Mouse (Mus musculus): ENCODE measurements at regions not wholly inside any gene's neighbourhood (a gene's known extent, or its start where the extent isn't known, plus 50 kb on each side); places are given as distances from the start of the nearest gene placed in this dataset.

GRCm38 (mm10) chr10:10046318-10046717 lies 145.4 kb upstream of the Stxbp5 start:
- Histone ChIP-seq H3K9me3 (replicated peaks) (no peaks in the 10 kb centered on the region), H3K4me1 (no peaks in the 10 kb centered on the region), H3K9ac (no peak overlapping the region), H3K36me3 (no peaks in the 10 kb centered on the region), H3K27ac (no peak overlapping the region), H3K4me3 (replicated peaks) (no peak overlapping the region), H3K4me2 (no peak overlapping the region), H3K27me3 (no peaks in the 10 kb centered on the region)
- ATAC-seq (replicated peaks; ENCODE audit: low FRiP score), result no peak

GRCm38 (mm10) chr10:10009244-10009643 lies 108.4 kb upstream of the Stxbp5 start:
- ATAC-seq (replicated peaks; ENCODE audit: low FRiP score), result no peak
- H3K9me3 ChIP-seq (replicated peaks), result no peaks in the 10 kb centered on the region
- no peak overlapping the region for H3K27ac ChIP-seq
- H3K9ac ChIP-seq, result no peak overlapping the region
- WGBS, result 93% methylated on average over 5 of the region's 5 CpGs
- no peaks in the 10 kb centered on the region for H3K36me3 ChIP-seq
- no peak overlapping the region for H3K4me2 ChIP-seq
- no peaks in the 10 kb centered on the region for H3K27me3 ChIP-seq
- H3K4me1 ChIP-seq, result no peaks in the 10 kb centered on the region
- H3K4me3 ChIP-seq (replicated peaks), result no peak overlapping the region

GRCm38 (mm10) chr10:9998621-9999020 lies 97.7 kb upstream of the Stxbp5 start:
- H3K4me2 ChIP-seq, result no peak overlapping the region
- no peak overlapping the region for H3K9ac ChIP-seq
- no peaks in the 10 kb centered on the region for H3K4me1 ChIP-seq
- no peak for ATAC-seq (replicated peaks; ENCODE audit: low FRiP score)
- H3K4me3 ChIP-seq (replicated peaks), result no peak overlapping the region
- H3K27me3 ChIP-seq, result no peaks in the 10 kb centered on the region
- WGBS, result 89% methylated on average over 3 of the region's 3 CpGs
- no peaks in the 10 kb centered on the region for H3K9me3 ChIP-seq (replicated peaks)
- no peak overlapping the region for H3K27ac ChIP-seq
- H3K36me3 ChIP-seq, result no peaks in the 10 kb centered on the region

GRCm38 (mm10) chr10:9996211-9996610 lies 95.3 kb upstream of the Stxbp5 start:
- WGBS, result 80% methylated on average over 6 of the region's 6 CpGs
- H3K27me3 ChIP-seq, result no peaks in the 10 kb centered on the region
- H3K9ac ChIP-seq, result no peak overlapping the region
- no peak overlapping the region for H3K4me2 ChIP-seq
- no peaks in the 10 kb centered on the region for H3K4me1 ChIP-seq
- H3K36me3 ChIP-seq, result no peaks in the 10 kb centered on the region
- H3K9me3 ChIP-seq (replicated peaks), result no peaks in the 10 kb centered on the region
- ATAC-seq (replicated peaks; ENCODE audit: low FRiP score), result no peak
- H3K27ac ChIP-seq, result no peak overlapping the region
- no peak overlapping the region for H3K4me3 ChIP-seq (replicated peaks)

- ATAC-seq (replicated peaks; ENCODE audit: low FRiP score), result no peak
- 87% methylated on average over 2 of the region's 2 CpGs for WGBS
Measured at GRCm38 (mm10) chr10:9992798-9993197, 91.9 kb upstream of the Stxbp5 start.

GRCm38 (mm10) chr10:9985407-9985806 lies 84.5 kb upstream of the Stxbp5 start:
- no peaks in the 10 kb centered on the region for H3K36me3 ChIP-seq
- H3K9ac ChIP-seq, result no peak overlapping the region
- H3K27ac ChIP-seq, result no peak overlapping the region
- no peak for ATAC-seq (replicated peaks; ENCODE audit: low FRiP score)
- 87% methylated on average over 5 of the region's 5 CpGs for WGBS
- no peaks in the 10 kb centered on the region for H3K27me3 ChIP-seq
- H3K4me2 ChIP-seq, result no peak overlapping the region
- no peak overlapping the region for H3K4me3 ChIP-seq (replicated peaks)
- H3K4me1 ChIP-seq, result no peaks in the 10 kb centered on the region
- no peaks in the 10 kb centered on the region for H3K9me3 ChIP-seq (replicated peaks)

More at GRCm38 (mm10) chr10:9992798-9993197, 91.9 kb upstream of the Stxbp5 start:
- Histone ChIP-seq H3K4me3 (replicated peaks) (no peak overlapping the region), H3K9ac (no peak overlapping the region), H3K9me3 (replicated peaks) (no peaks in the 10 kb centered on the region), H3K4me1 (no peaks in the 10 kb centered on the region), H3K4me2 (no peak overlapping the region), H3K27me3 (no peaks in the 10 kb centered on the region), H3K27ac (no peak overlapping the region), H3K36me3 (no peaks in the 10 kb centered on the region)

GRCm38 (mm10) chr10:9976424-9976823 lies 75.5 kb upstream of the Stxbp5 start:
- no peak for ATAC-seq (replicated peaks; ENCODE audit: low FRiP score)

More at GRCm38 (mm10) chr10:9976424-9976823, 75.5 kb upstream of the Stxbp5 start:
- Histone ChIP-seq H3K27ac (no peak overlapping the region), H3K27me3 (no peaks in the 10 kb centered on the region), H3K4me2 (no peak overlapping the region), H3K4me3 (replicated peaks) (no peak overlapping the region), H3K36me3 (no peaks in the 10 kb centered on the region), H3K9me3 (replicated peaks) (no peaks in the 10 kb centered on the region), H3K4me1 (no peaks in the 10 kb centered on the region), H3K9ac (no peak overlapping the region)
- WGBS, result 45% methylated on average over 3 of the region's 3 CpGs

Data from kidney, embryonic 15.5 days (tissue).